ENCODE assay signal across 7 mouse cellular contexts in the genomic region with DNA sequence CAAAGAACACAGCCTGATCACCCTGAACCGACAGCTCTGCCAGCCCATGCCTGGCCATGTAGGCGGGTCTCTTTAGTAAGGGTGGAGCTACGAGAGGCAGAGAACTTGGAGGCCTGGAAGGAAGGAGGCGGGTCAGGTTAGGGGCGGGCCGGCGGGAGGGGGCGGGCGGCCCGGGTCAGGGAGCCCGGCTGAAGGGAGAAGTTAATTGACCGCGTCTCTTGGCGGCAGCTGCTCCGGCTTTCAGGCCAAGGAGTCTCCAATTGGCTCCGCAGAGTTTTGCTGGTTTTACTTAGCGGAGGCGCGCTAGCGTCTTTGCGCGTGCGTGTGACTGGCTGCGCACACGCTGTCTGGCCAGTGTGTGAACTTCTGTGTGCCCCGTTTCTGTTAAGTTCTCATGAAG. TPM values are rescaled to one million over a fixed set of nuclear protein-coding genes. Genes with fewer than 3 reads are reported as not detected.
A peak's percentile ranks its signal among the peaks of the same experiment; 100 is the strongest.
DNase-seq lines count a peak whose midpoint lies in the region; ATAC-seq and TF ChIP-seq lines count a peak whose summit lies in the region.

No protein-coding gene starts in this region.

- peak overlapping the region; percentile 40 to 65 for H3K4me3 ChIP-seq in ES-E14 (ENCODE audit: insufficient read depth in 1 of 2, low read depth in 1 of 2, low read length in 2 of 2, poor library complexity in 1 of 2, severe bottlenecking in 1 of 2)
- peak overlapping the region; percentile 42 for H3K4me3 ChIP-seq in forebrain, embryonic 15.5 days
- H3K4me3 ChIP-seq in hindbrain, embryonic 10.5 days, result peak overlapping the region; percentile 48

- H3K9me3 ChIP-seq in ES-E14 (ENCODE audit: control insufficient read depth, insufficient read depth, low read depth, low read length), result no peaks in the 10 kb centered on the region
- H3K9me3 ChIP-seq in forebrain, embryonic 15.5 days, result no peaks in the 10 kb centered on the region
- no peaks in the 10 kb centered on the region for H3K9me3 ChIP-seq in hindbrain, embryonic 10.5 days

- peak; percentile 84 for ATAC-seq in forebrain, embryonic 15.5 days (replicated peaks)

- peaks cover 4 to 6% of the 10 kb centered on the region in 2 experiments; a peak in 2 of 4 replicates for H3K4me1 ChIP-seq in ES-E14 (ENCODE audit: control insufficient read depth in 2 of 2, insufficient read depth in 2 of 2, low read length in 2 of 2, poor library complexity in 1 of 2)
- H3K4me1 ChIP-seq in forebrain, embryonic 15.5 days, result peaks cover 11% of the 10 kb centered on the region
- H3K4me1 ChIP-seq in hindbrain, embryonic 10.5 days (replicated peaks), result peaks cover 62% of the 10 kb centered on the region

- no peak overlapping the region for H3K27ac ChIP-seq in ES-E14 (ENCODE audit: insufficient read depth, low read depth, low read length, poor library complexity, severe bottlenecking)
- no peak overlapping the region for H3K27ac ChIP-seq in forebrain, embryonic 15.5 days (replicated peaks)
- H3K27ac ChIP-seq in hindbrain, embryonic 10.5 days, result peak overlapping the region; percentile 78

- intact Hi-C loops in left cerebral cortex, postnatal 14 days (cut with DNase I), result loop anchor here (10.0 kb wide), 1 partner anchor 222 kb away; a partner anchor contains a TSS

- H3K36me3 ChIP-seq in ES-E14 (ENCODE audit: control insufficient read depth, insufficient read depth, low read length, poor library complexity, severe bottlenecking), result no peaks in the 10 kb centered on the region
- H3K36me3 ChIP-seq in forebrain, embryonic 15.5 days, result no peaks in the 10 kb centered on the region
- peaks cover 10% of the 10 kb centered on the region; the same call in 1 of the 2 replicates for H3K36me3 ChIP-seq in hindbrain, embryonic 10.5 days

- H3K27me3 ChIP-seq in forebrain, embryonic 15.5 days, result peaks cover 23% of the 10 kb centered on the region; the same call in 1 of the 2 replicates
- H3K27me3 ChIP-seq in hindbrain, embryonic 10.5 days (ENCODE audit: insufficient read depth, poor library complexity, severe bottlenecking), result peaks cover 87% of the 10 kb centered on the region

- DNase-seq in ES-E14 (ENCODE audit: low read depth, low spot score), result peak; percentile 78
- DNase-seq in adrenal gland, postnatal 14 days, result peak; percentile 86
- DNase-seq in hindbrain, embryonic 10.5 days (ENCODE audit: low spot score), result peak; percentile 92
- DNase-seq in left cerebral cortex, postnatal 14 days (ENCODE audit: low spot score in 2 of 2), result peak; percentile 43 to 52
- peak; percentile 91 for DNase-seq in mesoderm, embryonic 11.5 days (ENCODE audit: low read depth, low spot score)
- DNase-seq in right cerebral cortex, postnatal 25 days, result peak; percentile 45

- H3K9ac ChIP-seq in ES-E14 (ENCODE audit: insufficient read depth, low read depth, low read length, poor library complexity, severe bottlenecking), result peak overlapping the region; percentile 18; the same call in 1 of the 2 replicates
- peak overlapping the region; percentile 41; the same call in 1 of the 2 replicates for H3K9ac ChIP-seq in forebrain, embryonic 15.5 days (replicated peaks)

- H3K4me2 ChIP-seq in forebrain, embryonic 15.5 days (replicated peaks), result peak overlapping the region; percentile 79

- in situ Hi-C loops in ES-E14 (cut with MboI; ENCODE audit: low sequenced_read_pairs in 2 of 2, unreplicated experiment in 2 of 2), result no loop called here

- 0% methylated on average over 26 of the region's 26 CpGs for WGBS in forebrain, embryonic 15.5 days
- under 1% methylated on average over 26 of the region's 26 CpGs for WGBS in hindbrain, embryonic 10.5 days

TF ChIP-seq in ES-E14, 5 proteins besides CTCF, POLR2A, EP300 and RAD21:
- TF ChIP-seq ZC3H11A (IDR thresholded peaks at IDR 0.05; ENCODE audit: borderline replicate concordance, low read depth, low read length) (no peak), CHD2 (IDR thresholded peaks at IDR 0.05; ENCODE audit: low read depth, low read length) (no peak), HCFC1 (IDR thresholded peaks at IDR 0.05; ENCODE audit: borderline replicate concordance, insufficient read depth, low read length) (no peak), MAFK (IDR thresholded peaks at IDR 0.05; ENCODE audit: insufficient read depth, low read depth, low read length) (no peak), ZNF384 (IDR thresholded peaks at IDR 0.05; ENCODE audit: low read depth, low read length) (no peak)
TF ChIP-seq in ES-E14: peak in this region for 0.

RNA-seq across cellular contexts. Expression of a gene that starts 9.0 kb away (rescaled TPM):
- total RNA-seq in ES-E14 (2012; rRNA removed), result 0.48 and 0.89 TPM in 2 replicates
- total RNA-seq in adrenal gland, postnatal 14 days (2021), result 0.37 TPM in 1 of 2 replicates, not detected in the other
- polyA plus RNA-seq in forebrain, embryonic 15.5 days (2015; fragmentation: Nextera tagmentation; extraction: Ambion mirVana), result 0.45 and 1.3 TPM in 2 replicates
- 2.0 TPM in 1 of 2 replicates, not detected in the other for polyA plus RNA-seq in hindbrain, embryonic 10.5 days (2016; fragmentation: Nextera tagmentation; extraction: Ambion mirVana)
- under 1 TPM in 1 of 2 experiments, not detected in 1; 0.53 TPM for total RNA-seq in left cerebral cortex, postnatal 14 days (2021)

RNA-seq across cellular contexts. Expression of a gene that starts 14.3 kb away (rescaled TPM):
- 3.2 and 6.8 TPM in 2 replicates for total RNA-seq in ES-E14 (2012; rRNA removed)
- total RNA-seq in adrenal gland, postnatal 14 days (2021), result 6.9 and 9.0 TPM in 2 replicates
- polyA plus RNA-seq in forebrain, embryonic 15.5 days (2015; fragmentation: Nextera tagmentation; extraction: Ambion mirVana), result 6.3 and 7.0 TPM in 2 replicates
- polyA plus RNA-seq in hindbrain, embryonic 10.5 days (2016; fragmentation: Nextera tagmentation; extraction: Ambion mirVana), result 31.6 and 38.7 TPM in 2 replicates
- total RNA-seq in left cerebral cortex, postnatal 14 days (2021), result 1 to 10 TPM; 6.4 to 8.3 TPM
